Mouse (Mus musculus): ENCODE data around the gene Dek.

DNA sequence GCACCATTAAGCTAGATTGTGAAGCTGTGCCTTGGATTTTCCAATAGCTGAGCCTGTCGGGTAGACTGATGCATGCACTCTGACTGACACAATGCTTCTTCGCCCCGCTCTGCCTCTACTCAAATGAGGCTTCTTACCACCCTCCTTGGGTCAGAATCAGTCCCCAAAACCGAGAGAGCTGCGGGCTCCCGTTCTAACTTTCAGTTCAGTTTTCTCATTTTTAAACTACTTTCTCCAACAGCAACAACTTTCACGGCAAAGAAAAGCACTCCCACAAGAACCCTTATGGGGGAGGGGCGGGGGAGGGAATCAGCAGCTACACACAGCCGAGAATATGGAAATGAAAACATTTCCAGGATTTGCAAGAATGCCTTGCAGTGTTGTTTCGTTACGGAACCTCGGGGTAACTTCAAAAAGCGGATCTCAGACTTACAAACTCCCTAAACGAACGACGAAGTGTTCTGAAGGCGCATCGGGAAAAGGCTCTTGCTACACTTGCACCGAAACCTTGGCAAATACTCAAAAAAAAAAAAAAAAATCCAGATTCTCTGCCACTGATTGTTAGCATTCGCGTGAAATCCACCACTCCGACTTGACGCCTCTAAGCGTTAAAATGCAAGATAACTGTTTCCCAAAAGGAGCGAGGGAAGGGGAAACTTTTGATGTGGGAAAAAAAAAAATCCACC lies 1.0 kb downstream of the Dek start:
- TF ChIP-seq CTCF (IDR thresholded peaks at IDR 0.05; ENCODE audit: borderline replicate concordance, insufficient read depth, low read depth, low read length) (no peak), POLR2A (IDR thresholded peaks at IDR 0.05; ENCODE audit: borderline replicate concordance, insufficient read depth, low read length) (no peak)
